Mouse (Mus musculus) v-Abl transformed pro-B cells (cell line): Measurements from ENCODE around the gene Stk35.
"Not testable (repeated sequence)": the region's sequence is repeated elsewhere in the genome, so short reads cannot be mapped to it uniquely, and the experiment has no call there.

Experiments
- in situ Hi-C, 2 experiments: fragments of 400-800 bp; cut with MboI; formaldehyde crosslinking; loops; one replicate each; pipeline ENCODE4 v1.15.1; 2025; ENCODE audit not compliant: unreplicated experiment in 2 of 2

The Stk35 gene

DNA sequence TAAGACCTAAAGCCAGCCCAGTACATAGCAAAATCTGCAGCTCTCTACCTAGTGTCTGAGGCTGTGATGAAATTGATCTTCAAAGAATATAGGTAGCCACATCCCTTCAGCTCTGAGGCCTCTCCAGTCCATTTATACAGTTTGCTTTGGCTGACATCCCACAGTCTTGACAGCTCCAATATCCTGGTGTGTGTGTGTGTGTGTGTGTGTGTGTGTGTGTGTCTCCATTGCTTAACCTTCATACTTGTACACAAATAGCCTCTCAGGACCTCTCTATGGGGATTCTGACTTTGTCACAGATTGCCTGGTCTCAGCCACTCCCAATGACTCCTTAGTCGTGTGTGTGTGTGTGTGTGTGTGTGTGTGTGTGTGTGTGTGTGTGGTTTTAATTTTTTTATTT lies 33.9 kb downstream of the Stk35 start:
- in situ Hi-C loops: no loop called here

DNA sequence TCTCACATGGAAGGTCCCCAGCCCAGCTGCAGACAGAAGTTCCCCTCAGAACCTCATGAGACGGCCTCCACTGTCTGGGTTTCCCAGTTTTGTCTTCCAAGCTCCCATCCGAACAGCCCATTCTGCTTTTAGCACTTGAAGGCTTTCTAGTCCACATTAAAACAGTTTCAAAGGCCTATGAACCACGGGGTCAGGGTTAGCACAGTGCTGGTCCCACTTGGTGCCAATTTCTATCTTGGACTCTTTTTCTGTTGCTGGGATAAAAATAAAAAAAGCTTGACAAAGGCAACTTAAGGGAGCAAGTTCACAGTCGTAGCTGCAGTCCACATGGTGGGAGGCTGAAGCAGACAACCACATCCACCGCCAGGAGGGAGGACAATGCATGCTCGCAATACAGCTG lies 34.6 kb downstream of the Stk35 start:
- in situ Hi-C loops: no loop called here

DNA sequence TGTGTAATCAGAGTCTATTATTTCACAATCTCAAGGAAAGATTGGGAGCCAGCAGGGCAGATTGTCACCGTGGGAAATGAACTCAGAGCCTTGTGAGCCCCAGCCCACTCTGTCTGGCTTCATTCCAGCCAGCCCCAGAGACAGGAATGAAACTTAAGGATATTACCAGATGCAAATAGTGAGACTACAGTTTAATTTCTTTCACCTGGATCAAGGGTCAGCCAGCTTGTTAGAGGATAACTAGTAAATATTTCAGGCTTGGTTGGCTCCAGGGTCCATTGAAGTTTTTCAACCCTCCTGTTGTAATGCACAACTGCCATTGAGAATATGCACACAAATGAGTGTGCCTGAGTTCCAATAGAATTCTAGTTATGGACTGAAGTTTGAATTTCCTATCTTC lies 36.6 kb downstream of the Stk35 start:
- in situ Hi-C loops: no loop called here

DNA sequence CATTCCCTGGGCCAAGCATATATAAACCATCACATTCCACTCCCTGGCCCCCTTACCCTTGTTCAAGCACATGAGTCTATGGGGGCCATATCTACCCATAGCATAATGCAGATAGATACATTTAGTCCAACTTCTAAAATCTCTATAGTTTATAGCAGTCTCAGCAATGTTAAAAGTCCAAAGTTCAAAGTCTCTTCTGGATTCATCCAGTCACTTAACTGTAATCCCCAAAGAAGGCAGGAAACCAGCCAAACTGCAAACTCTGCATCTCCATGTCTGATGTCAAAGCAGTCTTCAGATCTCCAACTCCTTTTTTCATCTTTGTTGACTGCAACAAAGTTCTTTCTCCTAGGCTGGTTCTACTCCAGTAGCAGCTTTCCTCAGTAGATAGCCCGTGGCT lies 38.0 kb downstream of the Stk35 start:
- in situ Hi-C loops: no loop called here

DNA sequence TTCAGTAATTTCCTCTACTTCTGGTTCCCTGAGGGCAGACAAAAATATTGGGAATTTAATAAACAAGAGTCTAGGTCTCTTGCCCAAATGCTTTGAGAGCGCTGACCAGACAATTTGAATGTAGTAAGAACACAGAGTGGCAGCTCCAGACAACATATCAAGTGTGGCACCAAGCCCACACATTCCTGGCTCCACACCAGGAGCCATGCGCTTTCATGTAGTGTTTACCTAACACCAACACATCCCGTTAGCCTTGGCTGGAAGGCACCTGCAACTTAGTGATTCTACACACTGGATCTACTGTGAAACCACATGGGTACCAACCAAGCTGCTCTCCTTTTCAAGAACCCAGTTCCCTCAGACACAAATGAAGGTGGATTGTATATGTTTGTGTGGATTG lies 45.5 kb downstream of the Stk35 start:
- in situ Hi-C loops: no loop called here

DNA sequence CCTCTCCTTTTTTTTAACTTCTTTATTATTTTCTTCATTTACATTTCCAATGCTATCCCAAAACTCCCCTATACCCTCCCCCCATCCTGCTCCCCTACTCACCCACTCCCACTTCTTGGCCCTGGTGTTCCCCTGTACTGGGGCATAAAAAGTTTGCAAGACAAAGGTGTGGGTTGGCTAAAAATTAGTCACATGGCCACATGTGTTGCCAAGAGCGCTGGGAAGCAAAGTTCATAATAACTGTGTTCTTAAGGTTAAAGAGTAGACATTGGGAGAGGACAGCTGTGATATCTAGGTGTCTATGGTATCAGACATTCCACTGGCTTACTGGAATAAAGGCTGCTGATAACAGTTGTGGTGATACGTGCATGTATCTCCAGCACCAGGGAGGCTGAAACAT lies 46.2 kb downstream of the Stk35 start:
- in situ Hi-C loops: no loop called here

DNA sequence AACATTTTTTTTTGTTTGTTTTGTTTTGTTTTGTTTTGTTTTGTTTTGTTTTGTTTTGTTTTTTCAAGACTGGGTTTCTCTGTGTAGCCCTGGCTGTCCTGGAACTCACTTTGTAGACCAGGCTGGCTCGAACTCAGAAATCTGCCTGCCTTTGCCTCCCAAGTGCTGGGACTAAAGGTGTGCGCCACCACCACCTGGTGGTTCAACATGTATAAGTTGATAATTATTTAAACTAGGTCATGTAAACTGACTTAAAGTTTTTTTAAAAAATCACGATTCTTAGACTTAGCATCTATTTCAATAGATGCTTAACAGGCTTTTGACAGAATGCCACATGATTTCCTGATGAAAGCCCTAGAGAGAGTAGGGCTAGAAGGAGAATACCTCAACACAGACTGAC lies 48.8 kb downstream of the Stk35 start:
- in situ Hi-C loops: not testable (repeated sequence)

DNA sequence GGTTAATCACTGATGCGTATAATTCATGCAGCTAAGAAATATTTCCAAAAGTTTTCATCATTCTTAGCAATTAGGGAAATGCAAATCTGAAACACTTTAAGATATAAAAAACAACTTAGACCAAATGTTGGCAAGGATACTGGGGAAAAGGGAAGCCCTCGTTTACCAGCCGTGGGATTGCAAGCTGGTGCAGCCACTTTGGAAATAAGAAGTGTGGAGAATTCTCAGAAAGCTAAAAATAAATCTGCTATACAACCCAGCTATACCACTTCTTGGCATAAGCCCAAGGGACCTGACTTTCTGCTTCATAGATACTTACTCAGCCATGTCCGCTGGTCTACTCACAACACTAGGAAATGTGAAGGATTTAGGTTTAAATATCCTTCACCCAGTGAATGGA lies 51.2 kb downstream of the Stk35 start:
- in situ Hi-C loops: no loop called here

DNA sequence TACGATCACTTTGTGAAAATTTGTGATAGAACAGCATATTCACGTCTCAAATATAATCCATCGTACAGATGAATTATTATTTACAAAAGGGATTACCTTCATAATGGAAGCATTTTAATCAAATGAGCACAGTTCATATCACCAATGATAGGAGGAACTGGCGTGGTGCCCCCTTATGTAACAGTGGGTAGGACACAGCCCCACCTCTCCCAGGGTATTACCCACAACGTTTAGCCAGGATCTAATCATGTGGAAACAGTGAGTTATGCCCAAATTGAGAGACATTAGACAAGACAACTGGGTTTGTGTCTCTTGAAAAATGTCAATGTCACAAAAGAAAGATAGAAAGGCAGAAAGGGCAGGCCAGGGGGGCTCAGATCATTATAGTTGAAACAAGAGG lies 62.9 kb downstream of the Stk35 start:
- in situ Hi-C loops: no loop called here

DNA sequence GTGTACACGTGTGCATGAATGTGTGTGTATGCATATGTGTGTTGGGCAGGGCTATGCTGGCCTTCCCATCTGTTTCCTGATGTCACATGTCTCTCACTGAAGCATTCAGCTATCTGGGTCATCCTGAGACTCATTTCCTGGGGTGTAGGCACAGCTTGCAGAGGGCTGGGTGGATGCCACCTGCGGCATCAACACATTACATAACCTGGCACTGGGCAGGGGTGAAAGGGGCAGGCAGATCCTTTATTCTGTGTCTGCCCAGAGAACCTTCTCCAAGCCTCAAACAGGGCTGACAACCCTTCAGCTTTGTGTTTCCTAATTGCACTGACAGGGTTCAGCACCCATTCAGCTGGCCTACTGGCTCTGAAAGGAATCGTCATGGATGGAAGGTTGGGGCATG lies 64.6 kb downstream of the Stk35 start:
- in situ Hi-C loops: no loop called here

DNA sequence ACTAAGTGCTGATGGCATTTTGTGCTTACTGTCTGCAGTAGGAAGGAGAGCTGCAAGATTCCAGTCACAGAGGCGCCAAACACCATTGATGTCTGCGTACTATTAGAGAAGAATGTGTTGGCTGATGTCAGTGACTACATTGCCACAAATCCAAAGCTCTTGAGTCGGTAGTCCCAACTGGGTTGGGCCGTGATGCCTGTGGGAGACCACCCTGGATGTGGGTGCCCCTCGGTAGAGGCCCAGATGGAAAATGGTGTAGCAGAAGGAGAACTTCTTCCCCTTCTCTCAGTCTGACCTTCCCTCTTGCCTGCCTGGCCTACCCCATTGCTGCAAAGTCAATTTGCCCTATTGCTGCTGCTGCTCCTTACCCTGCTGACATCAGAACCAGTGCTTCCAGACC lies 68.8 kb downstream of the Stk35 start:
- in situ Hi-C loops: no loop called here

DNA sequence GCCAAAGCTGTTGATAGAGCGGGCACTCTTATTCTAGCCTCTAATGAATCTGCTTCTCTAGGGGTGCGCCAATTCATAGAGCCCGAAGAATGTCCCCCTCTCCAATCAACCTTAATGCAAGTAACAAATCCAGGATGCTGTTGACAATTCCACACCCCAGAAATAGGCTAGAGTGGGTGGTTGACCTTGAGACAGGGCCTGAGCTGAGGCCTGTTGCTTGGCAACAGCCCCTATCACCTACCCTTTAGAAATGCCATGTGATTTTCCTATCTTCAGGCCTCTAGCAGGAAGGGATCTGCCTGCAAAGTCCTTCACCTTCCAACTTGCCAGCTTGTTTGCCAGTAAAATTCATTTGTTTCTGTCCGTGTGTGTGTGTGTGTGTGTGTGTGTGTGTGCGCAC lies 70.9 kb downstream of the Stk35 start:
- in situ Hi-C loops: loop anchor here (5.0 to 10.0 kb wide), 2 partner anchors 199 to 374 kb away; no protein-coding TSS in a partner anchor

DNA sequence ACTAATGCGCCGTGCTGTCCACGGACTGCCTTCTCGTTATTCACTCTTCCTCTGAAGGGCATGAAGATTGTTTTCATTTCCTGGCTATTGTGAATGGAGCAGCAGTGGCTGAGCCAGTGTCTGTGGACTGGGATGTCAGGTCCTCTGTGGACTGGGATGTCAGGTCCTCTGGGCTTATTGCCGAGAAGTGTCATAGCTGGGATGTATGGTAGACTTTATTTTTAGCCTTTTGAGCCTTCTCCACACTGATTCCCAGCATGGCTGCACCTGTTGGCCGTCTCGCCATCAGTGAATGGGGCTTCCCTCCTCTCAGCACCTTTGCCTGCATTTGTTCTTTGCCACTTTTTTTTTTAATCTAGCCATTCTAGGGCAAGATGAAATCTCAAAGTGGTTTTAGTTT lies 71.8 kb downstream of the Stk35 start:
- in situ Hi-C loops: loop anchor here (5.0 to 10.0 kb wide), 2 partner anchors 200 to 373 kb away; no protein-coding TSS in a partner anchor

DNA sequence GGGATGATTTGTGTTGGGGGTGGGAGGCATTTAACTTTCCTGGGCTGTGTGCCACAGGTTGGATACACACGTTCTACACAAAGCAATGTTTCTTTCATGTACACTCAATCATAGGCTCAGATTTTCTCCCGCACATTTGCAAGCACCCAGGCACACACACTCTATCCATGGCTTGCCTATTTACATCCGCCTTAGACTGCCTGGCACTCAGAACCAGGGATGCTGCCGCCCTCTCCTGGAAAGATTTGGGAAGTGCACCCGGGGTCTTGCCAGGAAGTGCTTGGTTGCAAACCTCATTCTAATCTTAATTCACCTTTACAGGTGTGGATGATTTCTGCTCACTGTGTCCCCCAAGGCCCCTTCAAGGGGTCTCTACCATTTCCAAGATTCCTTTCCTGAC lies 73.2 kb downstream of the Stk35 start:
- in situ Hi-C loops: loop anchor here (5.0 to 10.0 kb wide), 2 partner anchors 201 to 371 kb away; no protein-coding TSS in a partner anchor

DNA sequence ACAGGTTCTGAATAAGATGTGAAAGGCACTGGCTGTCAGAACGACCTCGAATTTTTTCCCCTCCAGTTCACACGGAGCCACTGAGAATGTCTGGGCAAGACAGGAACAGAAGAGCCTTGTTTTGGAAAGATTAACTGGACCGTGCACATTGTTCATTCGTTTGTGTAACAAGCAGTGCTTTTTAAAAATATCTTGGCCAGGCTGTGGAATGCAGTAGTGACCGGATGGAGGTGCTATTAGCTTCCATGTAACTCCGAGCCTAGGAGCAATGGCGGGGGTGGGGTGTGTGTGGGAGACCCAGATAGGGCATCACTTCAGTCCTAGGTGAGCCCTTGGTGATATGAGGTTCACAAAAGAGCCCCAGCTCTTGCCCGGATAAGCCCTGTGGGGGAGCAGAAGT lies 73.8 kb downstream of the Stk35 start:
- in situ Hi-C loops: loop anchor here (5.0 to 10.0 kb wide), 2 partner anchors 202 to 371 kb away; no protein-coding TSS in a partner anchor

DNA sequence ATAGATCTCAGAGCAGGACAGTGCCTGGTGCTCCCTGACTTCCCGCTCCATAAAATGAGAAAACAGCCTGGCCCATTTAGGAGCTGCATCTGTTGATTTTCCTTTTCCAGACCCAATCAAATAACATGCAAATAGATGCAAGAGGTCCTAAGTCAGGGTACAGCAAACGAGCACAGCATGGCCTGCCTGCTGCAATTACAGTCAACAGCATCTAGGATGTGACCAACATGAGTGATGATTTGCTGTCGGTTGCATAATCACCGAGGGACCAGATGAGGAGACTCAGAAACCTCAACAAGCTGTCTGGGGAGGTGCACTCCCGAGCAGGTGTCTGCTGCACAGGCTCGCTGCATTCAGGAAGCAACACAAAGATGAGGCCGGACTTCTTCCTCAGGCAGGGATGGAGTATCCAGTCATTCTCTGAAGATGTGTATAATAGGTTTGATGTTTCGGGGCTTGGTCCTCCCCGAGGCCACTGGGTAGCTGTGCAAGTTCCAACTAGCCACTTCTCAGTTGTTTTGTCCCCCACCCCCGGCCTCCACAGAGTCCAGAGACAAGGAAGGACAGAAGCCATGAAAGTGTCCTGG lies 74.3 kb downstream of the Stk35 start:
- in situ Hi-C loops: loop anchor here (5.0 to 25.0 kb wide), 3 partner anchors 202 to 488 kb away; no protein-coding TSS in a partner anchor

DNA sequence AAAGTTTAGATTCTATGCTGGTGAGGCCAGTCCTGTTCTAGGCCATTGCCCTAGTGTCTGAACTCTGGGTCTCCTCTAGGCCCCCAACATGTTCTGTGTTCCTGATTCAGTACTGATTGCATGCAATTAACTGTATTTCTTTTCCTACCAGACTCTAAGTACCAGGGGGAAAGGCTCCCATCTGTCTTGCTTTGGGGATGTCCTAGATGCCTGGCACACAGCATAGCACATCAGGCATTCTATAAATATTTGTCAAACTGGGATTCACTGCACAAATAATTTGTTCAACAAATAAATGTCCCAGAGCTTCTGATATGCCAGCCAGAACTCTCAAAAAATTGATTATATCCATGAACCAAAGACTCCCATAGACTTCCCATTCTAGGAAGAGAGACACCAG lies 76.6 kb downstream of the Stk35 start:
- in situ Hi-C loops: loop anchor here (10.0 to 25.0 kb wide), 2 partner anchors 368 to 485 kb away; no protein-coding TSS in a partner anchor

DNA sequence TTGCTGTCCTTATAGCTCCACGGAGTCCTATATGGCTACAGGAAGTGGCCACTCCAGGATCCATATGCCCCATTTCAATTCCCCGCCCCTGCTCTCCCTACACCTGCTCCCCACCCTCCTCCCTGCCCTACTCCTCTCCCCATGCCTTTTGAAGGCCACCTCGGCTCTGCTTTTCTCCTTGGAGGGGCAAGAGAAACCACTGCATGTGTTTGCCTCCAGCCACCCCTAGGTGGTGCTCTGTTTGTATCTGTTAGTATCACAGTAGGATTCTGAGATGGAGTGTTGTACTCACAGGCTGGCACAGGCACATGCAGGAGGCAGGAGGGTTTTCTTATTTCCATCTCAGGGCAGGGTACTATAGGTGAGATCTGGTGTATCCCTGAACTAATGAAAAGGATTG lies 79.5 kb downstream of the Stk35 start:
- in situ Hi-C loops: loop anchor here (10.0 to 25.0 kb wide), 3 partner anchors 355 to 482 kb away; no protein-coding TSS in a partner anchor

DNA sequence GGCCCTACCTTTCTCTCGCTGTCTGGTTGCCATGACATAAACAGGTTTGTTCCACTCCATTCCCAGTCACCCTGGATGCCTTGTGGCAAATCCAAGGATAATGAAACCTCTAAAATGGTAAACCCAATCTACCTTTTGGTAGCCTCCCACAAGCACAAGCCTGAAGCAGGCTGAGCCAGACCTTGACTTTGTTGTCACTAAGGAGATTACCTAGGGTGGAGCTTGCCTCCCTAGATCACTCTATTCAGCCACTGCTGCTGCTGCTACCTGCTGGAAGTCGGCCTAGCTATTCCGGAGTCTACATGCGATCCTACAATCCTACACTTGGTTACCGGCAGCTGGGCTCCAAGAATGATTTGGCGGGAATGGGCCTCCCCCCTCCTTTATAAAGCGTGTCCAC lies 79.9 kb downstream of the Stk35 start:
- in situ Hi-C loops: loop anchor here in 1 of 2 experiments (10.0 to 25.0 kb wide), 2 partner anchors 355 to 482 kb away; no protein-coding TSS in a partner anchor

DNA sequence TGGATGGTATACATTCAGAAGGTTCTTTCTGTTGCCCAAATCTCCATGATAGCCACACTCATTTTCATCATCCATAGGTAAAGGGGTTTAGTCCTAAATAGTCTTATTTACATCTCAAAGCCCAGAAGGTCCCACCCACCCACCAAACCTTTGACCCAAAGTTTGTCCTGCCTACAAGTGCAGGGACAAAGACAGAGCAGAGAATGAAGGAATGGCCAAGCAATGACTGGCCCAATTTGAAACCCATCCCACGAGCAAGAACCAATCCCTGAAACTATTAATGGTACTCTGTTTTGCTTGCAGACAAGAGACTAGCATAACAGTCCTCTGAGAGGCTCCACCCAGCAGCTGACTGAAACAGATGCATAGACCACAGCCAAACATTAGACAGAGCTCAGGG lies 81.6 kb downstream of the Stk35 start:
- in situ Hi-C loops: loop anchor here in 1 of 2 experiments (10.0 to 25.0 kb wide), 2 partner anchors 353 to 480 kb away; no protein-coding TSS in a partner anchor
